Mouse (Mus musculus) midbrain, embryonic 12.5 days (tissue): ENCODE data around the gene 4930595D18Rik. TPM values are rescaled to one million over a fixed set of nuclear protein-coding genes. Genes with fewer than 3 reads are reported as not detected.

Source experiments
- ATAC-seq: fragments of 200-750 bp; cut with Nextera tagmentation; 2 replicates; pipeline ENCODE4 v1.8.0; 2017; ENCODE audit warnings: low read depth, moderate TSS enrichment, moderate library complexity; ENCODE audit not compliant: low FRiP score
- H3K27ac ChIP-seq: fragments of 300-500 bp; sonication (generic); replicated peaks from 2 replicates; pipeline ENCODE4 v1.5.1; 2016; ENCODE audit warnings: mild to moderate bottlenecking
- H3K27me3 ChIP-seq: fragments of 300-500 bp; sonication (generic); 2 replicates; pipeline ENCODE4 v1.6.1; 2016; ENCODE audit warnings: mild to moderate bottlenecking
- H3K36me3 ChIP-seq: fragments of 300-500 bp; sonication (generic); 2 replicates; pipeline ENCODE4 v1.6.1; 2016
- H3K4me1 ChIP-seq: fragments of 300-500 bp; sonication (generic); 2 replicates; pipeline ENCODE4 v1.6.1; 2016
- H3K4me2 ChIP-seq: fragments of 300-500 bp; sonication (generic); replicated peaks from 2 replicates; pipeline ENCODE4 v1.6.1; 2016; ENCODE audit warnings: mild to moderate bottlenecking, moderate library complexity
- H3K4me3 ChIP-seq: fragments of 300-500 bp; sonication (generic); 2 replicates; pipeline ENCODE4 v1.5.1; 2016; ENCODE audit warnings: mild to moderate bottlenecking
- H3K9ac ChIP-seq: fragments of 300-500 bp; sonication (generic); replicated peaks from 2 replicates; pipeline ENCODE4 v1.6.1; 2016; ENCODE audit warnings: mild to moderate bottlenecking, moderate library complexity
- H3K9me3 ChIP-seq: fragments of 300-500 bp; sonication (generic); 2 replicates; pipeline ENCODE4 v1.6.1; 2016; ENCODE audit warnings: mild to moderate bottlenecking
- WGBS: fragments of 180-500 bp; shearing (Covaris S2); methylation state at CpG from one replicate; pipeline ENCODE4 v1.1.7; 2016; 5-methylcytosine and 5-hydroxymethylcytosine counted together
- polyA plus RNA-seq: library from polyadenylated mRNA; unstranded; fragments of >200 nt; fragmentation: Nextera tagmentation; extraction: Ambion mirVana; gene quantifications from 2 replicates; pipeline ENCODE4 v1.2.1, GENCODE M21; 2016

Gene 4930595D18Rik
- polyA plus RNA-seq, 1 experiment from 2014 or later, result not detected

- 73% methylated on average over 6 of the region's 6 CpGs for WGBS
- peaks cover 5% of the 10 kb centered on the region for H3K9me3 ChIP-seq
- H3K4me1 ChIP-seq, result 0 out of 2 replicates have a peak, but pooled peaks cover 2% of the 10 kb centered on the region
- ATAC-seq, result no peak
- no peak overlapping the region for H3K4me2 ChIP-seq
- H3K27ac ChIP-seq, result no peak overlapping the region
- H3K27me3 ChIP-seq, result no peaks in the 10 kb centered on the region
- H3K36me3 ChIP-seq, result no peaks in the 10 kb centered on the region
- no peak overlapping the region for H3K9ac ChIP-seq
- H3K4me3 ChIP-seq, result no peak overlapping the region
Measured at GRCm38 (mm10) chr12:111125666-111126065, 58.6 kb downstream of the 4930595D18Rik start.

DNA sequence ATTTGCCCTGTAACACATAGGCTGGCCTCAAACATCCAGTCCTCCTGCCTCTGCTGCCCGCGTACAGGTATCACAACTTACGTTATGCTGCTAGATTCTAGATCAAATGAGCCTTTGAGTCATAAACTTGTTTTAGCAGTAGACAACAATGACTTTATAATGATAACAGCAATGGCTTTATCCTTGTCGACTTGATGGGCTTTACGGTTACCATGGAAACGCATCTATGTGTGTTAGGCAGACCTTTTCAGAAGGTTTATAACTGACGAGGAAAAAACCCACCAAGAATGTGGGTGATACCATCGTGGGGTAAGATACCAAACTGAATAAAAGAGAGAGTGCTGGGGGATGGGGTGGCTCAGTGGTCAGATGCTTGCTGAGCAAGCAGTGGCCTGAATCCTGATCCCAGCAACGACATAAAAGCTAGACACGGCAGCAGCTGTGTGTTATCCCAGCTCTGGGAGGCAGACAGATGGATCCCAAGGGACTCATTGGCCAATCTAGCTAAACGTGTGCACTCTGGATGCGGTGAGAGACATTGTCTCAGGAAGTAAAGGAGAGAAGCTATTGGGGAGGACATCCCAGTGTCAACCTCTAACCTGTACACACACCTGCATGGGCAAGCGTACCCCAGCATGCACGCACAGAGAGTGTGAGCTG, 59.6 kb downstream of the 4930595D18Rik start:
- Histone ChIP-seq H3K4me1 (0 out of 2 replicates have a peak, but pooled peaks cover 2% of the 10 kb centered on the region), H3K36me3 (0 out of 2 replicates have a peak, but pooled peaks cover 6% of the 10 kb centered on the region), H3K4me3 (no peak overlapping the region), H3K9me3 (peaks cover 4% of the 10 kb centered on the region), H3K27ac (no peak overlapping the region), H3K4me2 (no peak overlapping the region), H3K27me3 (no peaks in the 10 kb centered on the region), H3K9ac (no peak overlapping the region)
- no peak for ATAC-seq
- WGBS, result 68% methylated on average over 14 of the region's 14 CpGs

- Histone ChIP-seq H3K27me3 (no peaks in the 10 kb centered on the region), H3K36me3 (peaks cover 17% of the 10 kb centered on the region), H3K4me3 (no peak overlapping the region), H3K9ac (no peak overlapping the region), H3K9me3 (peaks cover 4% of the 10 kb centered on the region), H3K4me1 (0 out of 2 replicates have a peak, but pooled peaks cover 2% of the 10 kb centered on the region), H3K4me2 (no peak overlapping the region), H3K27ac (no peak overlapping the region)
- no peak for ATAC-seq
Measured at GRCm38 (mm10) chr12:111122332-111122852, 61.9 kb downstream of the 4930595D18Rik start.

DNA sequence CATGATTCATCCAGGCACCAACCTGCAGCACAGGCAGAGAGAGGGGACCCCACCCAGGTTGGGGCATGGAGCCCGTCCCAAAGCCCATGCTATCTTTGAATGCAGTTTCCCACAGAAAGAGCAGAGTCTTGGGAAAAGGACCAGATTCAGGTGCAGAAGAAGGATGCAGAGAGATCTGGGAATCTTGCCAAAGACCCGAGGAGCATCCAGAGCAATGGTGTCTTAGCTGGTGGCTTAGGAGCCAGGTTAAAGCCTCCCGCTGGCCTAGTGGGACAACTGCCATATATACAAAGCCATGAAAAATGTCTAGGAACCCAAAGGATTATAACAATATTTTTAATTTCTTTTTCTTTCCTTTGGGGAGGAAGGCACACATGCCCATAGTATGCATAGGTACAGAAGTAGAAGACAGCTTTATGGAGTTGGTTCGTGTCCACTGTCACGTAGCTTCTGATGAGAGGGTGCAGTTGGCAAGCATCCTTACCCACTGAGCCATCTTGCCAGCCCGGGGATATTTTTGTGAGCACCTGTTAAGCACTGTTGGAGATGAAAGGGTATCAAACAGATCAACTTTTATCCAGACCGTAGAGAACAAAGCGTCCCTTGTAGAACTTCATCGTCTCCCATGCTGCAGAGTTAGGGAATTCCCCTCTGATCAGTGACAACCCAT, 63.2 kb downstream of the 4930595D18Rik start:
- Histone ChIP-seq H3K36me3 (peaks cover 25% of the 10 kb centered on the region), H3K9ac (no peak overlapping the region), H3K27me3 (no peaks in the 10 kb centered on the region), H3K4me3 (no peak overlapping the region), H3K9me3 (peaks cover 4% of the 10 kb centered on the region), H3K4me2 (no peak overlapping the region), H3K4me1 (0 out of 2 replicates have a peak, but pooled peaks cover 2% of the 10 kb centered on the region), H3K27ac (no peak overlapping the region)
- 93% methylated on average over 9 of the region's 9 CpGs for WGBS
- ATAC-seq, result no peak

- WGBS, result 93% methylated on average over 5 of the region's 5 CpGs
- no peak overlapping the region for H3K9ac ChIP-seq
Measured at GRCm38 (mm10) chr12:111119506-111120085, 64.7 kb downstream of the 4930595D18Rik start.

DNA sequence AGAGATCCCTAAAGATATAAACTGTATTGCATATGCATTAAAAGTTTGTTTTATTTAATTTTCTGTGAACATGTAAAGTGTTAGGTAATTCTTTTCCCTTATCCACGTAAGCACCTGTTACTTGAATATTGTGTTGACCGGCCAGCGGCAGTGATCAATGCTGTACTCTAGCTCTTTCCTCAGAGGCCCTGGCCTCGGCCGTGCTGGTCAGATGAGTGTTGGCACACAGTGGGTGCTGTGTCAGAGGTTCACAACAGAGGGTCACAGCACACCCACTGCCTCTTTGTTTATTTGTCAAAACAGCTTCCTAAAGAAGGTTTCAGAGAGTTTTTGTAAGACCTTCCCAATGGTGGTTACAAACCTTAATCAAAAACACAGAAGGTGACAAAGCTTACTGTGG, 69.7 kb downstream of the 4930595D18Rik start:
- Histone ChIP-seq H3K4me3 (no peak overlapping the region), H3K4me1 (no peaks in the 10 kb centered on the region), H3K27ac (no peak overlapping the region), H3K27me3 (no peaks in the 10 kb centered on the region), H3K9me3 (no peaks in the 10 kb centered on the region), H3K36me3 (peaks cover 74% of the 10 kb centered on the region), H3K4me2 (no peak overlapping the region), H3K9ac (no peak overlapping the region)
- ATAC-seq, result no peak
- WGBS, result 90% methylated on average over 5 of the region's 5 CpGs

More at GRCm38 (mm10) chr12:111119506-111120085, 64.7 kb downstream of the 4930595D18Rik start:
- Histone ChIP-seq H3K36me3 (peaks cover 34% of the 10 kb centered on the region), H3K4me3 (no peak overlapping the region), H3K27ac (no peak overlapping the region), H3K27me3 (no peaks in the 10 kb centered on the region), H3K4me2 (no peak overlapping the region), H3K4me1 (no peaks in the 10 kb centered on the region), H3K9me3 (peaks cover 4% of the 10 kb centered on the region)
- no peak for ATAC-seq

GRCm38 (mm10) chr12:111111176-111111575, 73.1 kb downstream of the 4930595D18Rik start:
- peaks cover 88% of the 10 kb centered on the region for H3K36me3 ChIP-seq
- no peaks in the 10 kb centered on the region for H3K27me3 ChIP-seq
- no peak overlapping the region for H3K27ac ChIP-seq
- ATAC-seq, result no peak
- H3K4me1 ChIP-seq, result no peaks in the 10 kb centered on the region
- H3K4me2 ChIP-seq, result no peak overlapping the region
- 93% methylated on average over 8 of the region's 8 CpGs for WGBS
- no peak overlapping the region for H3K4me3 ChIP-seq
- no peak overlapping the region for H3K9ac ChIP-seq
- H3K9me3 ChIP-seq, result no peaks in the 10 kb centered on the region

Other genes starting within 250 kb of the 4930595D18Rik start
- 11.7 and 11.8 TPM in 2 replicates for gene Ankrd9, start 205.5 kb downstream of the 4930595D18Rik start, polyA plus RNA-seq
- 8.4 and 8.5 TPM in 2 replicates for gene Rcor1, start 145.1 kb downstream of the 4930595D18Rik start, polyA plus RNA-seq
- 20.4 and 20.9 TPM in 2 replicates for gene Traf3, start 18.1 kb downstream of the 4930595D18Rik start, polyA plus RNA-seq
- gene Amn, start 86.6 kb upstream of the 4930595D18Rik start, polyA plus RNA-seq, result 0.45 and 0.80 TPM in 2 replicates
- 39.4 and 40.5 TPM in 2 replicates for gene Cdc42bpb, start 193.2 kb upstream of the 4930595D18Rik start, polyA plus RNA-seq
- 0.47 TPM in 1 of 2 replicates, not detected in the other for gene Lbhd2, start 222.3 kb upstream of the 4930595D18Rik start, polyA plus RNA-seq
- 2.7 and 4.1 TPM in 2 replicates for gene Exoc3l4, start 232.5 kb upstream of the 4930595D18Rik start, polyA plus RNA-seq